Mouse (Mus musculus) macrophage (primary cell): ENCODE results near the gene Sarm1. TPM values are rescaled to one million over a fixed set of nuclear protein-coding genes. Genes with fewer than 3 reads are reported as not detected.

Experiments
- H3K27ac ChIP-seq: fragments of 350-480 bp; formaldehyde crosslinking; 2 replicates; pipeline ENCODE4 v1.9.0; 2021
- H3K36me3 ChIP-seq: fragments of 350-480 bp; formaldehyde crosslinking; 2 replicates; pipeline ENCODE4 v1.9.0; 2021; ENCODE audit errors: inconsistent target
- H3K4me3 ChIP-seq: fragments of 350-480 bp; formaldehyde crosslinking; 2 replicates; pipeline ENCODE4 v1.9.0; 2021; ENCODE audit errors: inconsistent target
- H3K79me2 ChIP-seq: fragments of 350-480 bp; formaldehyde crosslinking; 2 replicates; pipeline ENCODE4 v1.9.0; 2021; ENCODE audit errors: inconsistent target
- WGBS: methylation state at CpG from one replicate; pipeline ENCODE4 v1.1.7; 2026; ENCODE audit warnings: inconsistent platforms; ENCODE audit not compliant: missing documents; 5-methylcytosine and 5-hydroxymethylcytosine counted together
- polyA plus RNA-seq: library from polyadenylated mRNA; stranded (reverse); fragments of 250-400 nt; gene quantifications from 3 replicates; pipeline ENCODE4 v1.2.4, GENCODE M21; 2018; ENCODE audit warnings: inconsistent platforms

Gene Sarm1
- polyA plus RNA-seq, 1 experiment from 2014 or later = 0.16 TPM

DNA sequence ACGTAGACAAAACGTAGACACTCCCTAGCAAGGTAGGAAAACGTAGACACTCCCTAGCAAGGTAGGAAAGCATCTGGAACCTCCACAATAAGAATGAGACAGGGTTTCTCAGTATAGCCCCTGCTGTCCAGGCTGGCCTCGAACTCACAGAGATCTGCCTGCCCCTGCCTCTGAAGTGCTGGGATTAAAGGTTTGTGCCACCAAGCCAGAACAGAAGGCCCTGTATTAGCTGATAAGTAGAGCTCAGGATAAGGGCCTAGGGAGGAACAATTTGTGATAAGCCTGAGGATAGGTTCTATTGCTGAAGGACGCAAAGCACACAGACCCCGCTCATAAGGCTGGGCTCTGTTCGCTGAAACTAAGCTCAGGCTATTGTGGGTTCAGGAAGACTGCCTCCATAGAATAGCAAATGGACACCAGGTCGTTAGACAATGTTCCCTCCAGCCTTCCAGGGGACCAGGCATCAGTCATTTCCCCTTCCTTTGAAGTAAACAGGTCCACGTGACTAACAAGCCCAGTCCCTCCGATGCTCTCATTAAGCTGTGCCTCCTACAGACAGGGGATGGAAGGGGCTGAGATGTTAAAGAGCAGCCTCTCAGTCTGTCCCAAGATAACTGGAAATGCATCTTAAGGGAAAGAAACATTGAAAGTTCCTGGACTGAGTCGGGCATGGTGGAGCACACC lies 67.2 kb downstream of the Sarm1 start:
- no peaks in the 10 kb centered on the region for H3K79me2 ChIP-seq
- 70% methylated on average over 11 of the region's 11 CpGs for WGBS
- no peak overlapping the region for H3K27ac ChIP-seq
- H3K36me3 ChIP-seq = no peaks in the 10 kb centered on the region
- no peak overlapping the region for H3K4me3 ChIP-seq

DNA sequence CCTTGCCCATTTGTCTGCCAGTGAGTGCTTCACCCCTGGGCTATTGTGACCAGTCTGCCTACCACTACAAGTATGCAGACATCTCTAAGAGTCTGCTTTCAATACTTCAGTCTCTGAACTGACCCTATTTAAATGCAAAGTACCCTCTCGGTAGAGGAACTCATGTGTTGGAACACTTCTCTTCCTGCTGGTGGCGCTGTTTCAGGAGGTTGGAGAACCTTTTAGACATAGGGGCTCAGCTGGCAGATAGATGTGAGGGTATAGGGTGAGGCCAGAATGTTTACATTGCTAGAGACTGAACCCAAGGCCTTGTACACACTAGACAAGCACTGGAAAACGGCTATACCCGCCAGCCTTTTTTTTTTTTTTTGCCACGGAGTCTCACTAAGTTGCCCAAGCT lies 69.2 kb downstream of the Sarm1 start:
- Histone ChIP-seq H3K27ac (no peak overlapping the region), H3K36me3 (no peaks in the 10 kb centered on the region), H3K4me3 (no peak overlapping the region), H3K79me2 (no peaks in the 10 kb centered on the region)
- WGBS = 88% methylated on average over 3 of the region's 5 CpGs

DNA sequence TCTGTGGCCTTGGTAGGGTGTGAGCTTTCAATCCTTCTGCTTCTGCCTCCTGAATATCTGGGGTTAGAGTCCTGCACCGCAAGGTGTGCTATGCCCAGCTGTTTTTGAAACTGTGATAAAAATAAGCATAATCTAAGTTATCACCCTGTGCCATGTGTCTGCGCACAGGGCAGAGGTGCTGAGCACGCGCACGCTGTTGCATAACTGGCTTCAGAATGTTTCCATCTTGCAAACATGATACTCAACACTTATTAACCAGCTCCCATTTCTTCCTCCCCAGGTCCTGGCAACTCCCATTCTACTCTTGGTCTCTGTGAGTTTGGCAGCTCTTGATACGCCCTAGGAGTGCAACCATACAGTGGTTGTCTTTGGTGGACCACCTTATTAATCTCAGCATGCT lies 69.9 kb downstream of the Sarm1 start:
- no peak overlapping the region for H3K4me3 ChIP-seq
- no peak overlapping the region for H3K27ac ChIP-seq
- H3K79me2 ChIP-seq = no peaks in the 10 kb centered on the region
- 94% methylated on average over 6 of the region's 6 CpGs for WGBS
- H3K36me3 ChIP-seq = no peaks in the 10 kb centered on the region

GRCm38 (mm10) chr11:78425572-78425971 lies 72.0 kb downstream of the Sarm1 start:
- Histone ChIP-seq H3K36me3 (no peaks in the 10 kb centered on the region), H3K79me2 (no peaks in the 10 kb centered on the region), H3K27ac (no peak overlapping the region), H3K4me3 (no peak overlapping the region)
- 100% methylated on average over 1 of the region's 1 CpGs for WGBS

DNA sequence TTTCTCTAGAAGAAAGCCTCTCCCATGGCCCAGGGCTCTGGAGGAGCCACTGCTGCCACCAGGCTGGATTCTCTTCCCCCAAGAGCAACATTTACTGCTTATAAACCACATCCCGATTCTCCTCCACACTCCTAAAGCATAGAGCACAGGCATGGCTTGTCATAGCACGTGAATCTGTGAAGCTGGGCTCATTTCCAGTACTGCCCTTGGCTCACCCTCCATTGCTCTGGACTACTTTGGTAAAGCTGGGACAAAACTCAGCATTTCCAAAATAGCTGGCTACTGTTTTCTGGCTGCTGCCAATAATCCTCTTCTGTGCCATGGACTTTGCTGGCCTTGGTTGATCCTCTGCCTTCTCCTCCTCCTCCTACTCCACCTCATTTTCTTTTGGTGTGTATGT lies 73.2 kb downstream of the Sarm1 start:
- WGBS = 79% methylated on average over 2 of the region's 2 CpGs
- H3K27ac ChIP-seq = no peak overlapping the region
- H3K4me3 ChIP-seq = no peak overlapping the region
- H3K79me2 ChIP-seq = no peaks in the 10 kb centered on the region
- H3K36me3 ChIP-seq = no peaks in the 10 kb centered on the region

Other genes with a start within 250 kb of the Sarm1 start
- 144 to 210 TPM (median 148 TPM) in 3 replicates for gene 2610507B11Rik, start 236.0 kb downstream of the Sarm1 start, polyA plus RNA-seq
- 0.32 to 1.4 TPM (median 0.54 TPM) in 3 replicates for gene BC030499, start 206.9 kb downstream of the Sarm1 start, polyA plus RNA-seq
- gene Spag5, start 196.2 kb downstream of the Sarm1 start, polyA plus RNA-seq = 0.66 to 3.3 TPM (median 2.6 TPM) in 3 replicates
- gene Aldoc, start 174.8 kb downstream of the Sarm1 start, polyA plus RNA-seq = 6.8 to 30.2 TPM (median 7.3 TPM) in 3 replicates
- gene Pigs, start 169.3 kb downstream of the Sarm1 start, polyA plus RNA-seq = 66.8 to 71.6 TPM (median 67.7 TPM) in 3 replicates
- gene Unc119, start 154.3 kb downstream of the Sarm1 start, polyA plus RNA-seq = 21.6 to 57.5 TPM (median 31.3 TPM) in 3 replicates
- not detected in 3 replicates for gene Foxn1, start 111.2 kb downstream of the Sarm1 start, polyA plus RNA-seq
- 0.20 to 0.62 TPM (median 0.36 TPM) in 3 replicates for gene Slc13a2, start 75.5 kb downstream of the Sarm1 start, polyA plus RNA-seq
- 5.8 to 11.1 TPM (median 6.3 TPM) in 3 replicates for gene Slc46a1, start 32.1 kb downstream of the Sarm1 start, polyA plus RNA-seq
- not detected in 3 replicates for gene Vtn, start 1.3 kb upstream of the Sarm1 start, polyA plus RNA-seq
- gene Sebox, start 5.7 kb upstream of the Sarm1 start, polyA plus RNA-seq = not detected in 3 replicates
- gene Tmem199, start 14.4 kb upstream of the Sarm1 start, polyA plus RNA-seq = 25.0 to 37.9 TPM (median 35.3 TPM) in 3 replicates
- 31.1 to 47.7 TPM (median 32.4 TPM) in 3 replicates for gene Poldip2, start 14.4 kb upstream of the Sarm1 start, polyA plus RNA-seq
- gene Tnfaip1, start 38.6 kb upstream of the Sarm1 start, polyA plus RNA-seq = 24.7 to 34.4 TPM (median 28.0 TPM) in 3 replicates
- gene Ift20, start 38.6 kb upstream of the Sarm1 start, polyA plus RNA-seq = 49.9 to 68.6 TPM (median 62.9 TPM) in 3 replicates
- 48.9 to 61.4 TPM (median 53.9 TPM) in 3 replicates for gene Tmem97, start 53.0 kb upstream of the Sarm1 start, polyA plus RNA-seq
- 12.9 to 23.2 TPM (median 16.9 TPM) in 3 replicates for gene Nlk, start 199.6 kb upstream of the Sarm1 start, polyA plus RNA-seq